Mouse (Mus musculus): ENCODE measurements around the gene Tldc2. TPM values are rescaled to one million over a fixed set of nuclear protein-coding genes. Genes with fewer than 3 reads are reported as not detected.
A peak's percentile ranks its signal among the peaks of the same experiment; 100 is the strongest.

Tldc2 gene
- polyA plus RNA-seq (2016; fragmentation: Nextera tagmentation; extraction: Ambion mirVana) = not detected in 2 replicates

- ATAC-seq (ENCODE audit: insufficient number of reproducible peaks, insufficient read depth, low FRiP score, low TSS enrichment) = no peak
- H3K4me3 ChIP-seq = no peak within 1 kb of the TSS
- no peaks in the 10 kb centered on the region for H3K9me3 ChIP-seq
- 78% methylated on average over 8 of the region's 8 CpGs for WGBS
- H3K4me2 ChIP-seq (replicated peaks) = no peak within 1 kb of the TSS
- no peak within 1 kb of the TSS for H3K9ac ChIP-seq
- no peaks in the 10 kb centered on the region for H3K4me1 ChIP-seq
- H3K27me3 ChIP-seq = no peaks in the 10 kb centered on the region
- H3K27ac ChIP-seq = no peak within 1 kb of the TSS
- H3K36me3 ChIP-seq = no peaks in the 10 kb centered on the region
Measured at GRCm38 (mm10) chr2:157086796-157087195, at the start of gene Tldc2. TSS of gene Tldc2 (plus strand) at chr2:157087055.

DNA sequence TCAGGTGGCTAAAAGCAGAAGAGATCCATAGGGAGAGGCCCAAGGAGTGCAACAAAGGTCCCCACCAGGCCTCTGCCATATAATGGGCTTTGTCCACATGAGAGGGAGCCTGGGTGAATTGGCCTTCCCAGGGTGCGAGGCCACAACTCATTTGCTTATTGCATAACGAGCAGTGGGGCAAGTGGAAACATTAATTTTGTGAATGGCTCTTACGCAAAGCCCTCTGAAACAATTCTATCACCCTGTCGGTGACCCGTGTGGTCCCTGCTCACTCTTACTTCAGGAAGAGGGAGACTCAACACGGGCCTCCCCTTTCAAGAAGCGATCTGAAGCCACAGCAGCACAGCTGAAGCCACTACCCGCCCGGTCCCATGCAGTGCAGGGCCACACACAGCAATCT is 49.6 kb upstream of the Tldc2 start:
- Histone ChIP-seq H3K27me3 (no peaks in the 10 kb centered on the region), H3K9me3 (no peaks in the 10 kb centered on the region), H3K4me3 (no peak overlapping the region), H3K4me1 (no peaks in the 10 kb centered on the region), H3K27ac (no peak overlapping the region), H3K9ac (no peak overlapping the region), H3K36me3 (peaks cover 85% of the 10 kb centered on the region), H3K4me2 (replicated peaks) (no peak overlapping the region)
- 87% methylated on average over 9 of the region's 9 CpGs for WGBS
- ATAC-seq (ENCODE audit: insufficient number of reproducible peaks, insufficient read depth, low FRiP score, low TSS enrichment) = no peak

DNA sequence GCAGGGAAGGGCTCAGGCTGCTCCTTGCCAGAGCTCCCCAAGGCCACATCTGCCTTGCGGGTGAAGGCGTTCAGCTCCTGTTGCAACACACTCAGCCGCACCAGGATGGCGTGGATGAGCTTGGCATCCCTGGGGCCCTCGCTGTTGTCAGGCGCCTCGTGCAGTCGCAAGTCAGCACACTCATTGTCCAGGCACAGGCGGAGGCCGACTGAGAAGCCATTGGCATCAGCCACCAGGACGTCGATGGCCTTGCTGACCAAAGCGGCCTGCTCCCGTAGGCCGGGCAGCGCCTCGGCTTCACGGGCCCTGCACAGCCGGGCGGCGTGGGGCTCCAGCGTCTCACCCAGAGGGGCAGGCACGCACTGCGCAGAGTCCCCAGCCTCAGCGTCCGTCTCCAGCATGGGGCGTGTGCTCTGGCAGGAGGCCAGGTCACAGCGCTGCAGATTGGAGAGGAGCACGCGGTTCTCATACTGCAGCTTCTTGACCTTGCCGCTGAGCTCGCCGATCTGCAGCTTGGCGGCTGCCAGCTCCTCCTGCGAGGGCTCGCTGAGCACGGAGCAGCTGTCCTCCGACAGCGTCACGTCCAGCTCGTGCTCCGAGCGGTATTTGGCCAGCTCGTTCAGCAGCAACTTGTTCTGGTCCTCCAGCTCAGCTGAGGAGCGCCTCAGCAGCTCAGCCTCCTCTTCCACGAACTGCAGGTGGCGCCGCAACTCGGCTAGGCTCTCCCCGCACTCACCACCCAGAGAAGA is 46.8 kb upstream of the Tldc2 start:
- H3K4me2 ChIP-seq (replicated peaks) = no peak overlapping the region
- 91% methylated on average over 50 of the region's 50 CpGs for WGBS
- H3K9me3 ChIP-seq = no peaks in the 10 kb centered on the region
- no peaks in the 10 kb centered on the region for H3K4me1 ChIP-seq
- H3K27ac ChIP-seq = no peak overlapping the region
- no peak overlapping the region for H3K9ac ChIP-seq
- H3K36me3 ChIP-seq = peaks cover 75% of the 10 kb centered on the region
- no peak overlapping the region for H3K4me3 ChIP-seq
- no peaks in the 10 kb centered on the region for H3K27me3 ChIP-seq
- ATAC-seq (ENCODE audit: insufficient number of reproducible peaks, insufficient read depth, low FRiP score, low TSS enrichment) = no peak

DNA sequence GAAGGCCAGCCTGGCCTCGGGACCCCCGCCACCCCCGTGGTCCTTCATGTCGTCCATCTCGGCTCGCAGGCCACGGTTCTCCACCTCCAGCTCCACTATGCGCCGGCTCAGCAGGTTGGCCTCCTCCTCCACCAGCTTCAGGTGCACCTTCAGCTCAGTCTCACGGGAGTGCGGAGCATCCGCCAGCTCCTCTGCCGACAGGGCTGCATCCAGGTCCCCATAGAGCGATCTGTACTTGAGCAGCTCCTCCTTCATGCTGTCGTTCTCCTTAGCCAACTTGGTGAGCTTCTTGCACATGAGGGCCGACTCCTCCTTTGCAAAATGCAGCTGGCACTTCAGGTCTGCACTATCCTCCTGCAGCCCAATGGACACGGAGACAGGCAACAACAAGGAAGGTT is 46.2 kb upstream of the Tldc2 start:
- Histone ChIP-seq H3K9ac (no peak overlapping the region), H3K27me3 (no peaks in the 10 kb centered on the region), H3K4me2 (replicated peaks) (no peak overlapping the region), H3K4me3 (no peak overlapping the region), H3K36me3 (peaks cover 75% of the 10 kb centered on the region), H3K4me1 (no peaks in the 10 kb centered on the region), H3K9me3 (no peaks in the 10 kb centered on the region), H3K27ac (no peak overlapping the region)
- WGBS = 79% methylated on average over 17 of the region's 17 CpGs
- no peak for ATAC-seq (ENCODE audit: insufficient number of reproducible peaks, insufficient read depth, low FRiP score, low TSS enrichment)

DNA sequence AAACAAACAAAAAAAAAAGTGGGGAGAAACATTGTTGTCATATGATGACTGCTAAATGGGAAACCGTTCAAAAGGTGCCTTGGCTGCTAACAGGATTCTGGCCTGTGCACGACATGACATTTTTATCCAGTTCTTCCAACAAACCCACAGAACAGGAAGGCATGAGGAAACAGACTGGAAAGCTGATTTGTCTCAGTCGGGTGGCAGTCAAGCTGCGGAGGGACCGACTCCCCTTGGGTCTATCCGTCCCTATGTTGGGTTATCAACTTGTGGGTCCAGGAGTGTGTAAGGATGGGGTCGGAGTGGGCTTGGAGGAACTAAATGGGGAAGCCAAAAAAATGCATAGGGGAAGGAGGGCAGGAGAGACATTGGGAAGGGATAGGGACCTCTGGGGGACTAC is 45.4 kb upstream of the Tldc2 start:
- no peak overlapping the region for H3K9ac ChIP-seq
- ATAC-seq (ENCODE audit: insufficient number of reproducible peaks, insufficient read depth, low FRiP score, low TSS enrichment) = no peak
- H3K4me2 ChIP-seq (replicated peaks) = no peak overlapping the region
- H3K36me3 ChIP-seq = peaks cover 76% of the 10 kb centered on the region
- no peaks in the 10 kb centered on the region for H3K27me3 ChIP-seq
- 94% methylated on average over 7 of the region's 7 CpGs for WGBS
- no peak overlapping the region for H3K4me3 ChIP-seq
- H3K27ac ChIP-seq = no peak overlapping the region
- no peaks in the 10 kb centered on the region for H3K9me3 ChIP-seq
- H3K4me1 ChIP-seq = no peaks in the 10 kb centered on the region

DNA sequence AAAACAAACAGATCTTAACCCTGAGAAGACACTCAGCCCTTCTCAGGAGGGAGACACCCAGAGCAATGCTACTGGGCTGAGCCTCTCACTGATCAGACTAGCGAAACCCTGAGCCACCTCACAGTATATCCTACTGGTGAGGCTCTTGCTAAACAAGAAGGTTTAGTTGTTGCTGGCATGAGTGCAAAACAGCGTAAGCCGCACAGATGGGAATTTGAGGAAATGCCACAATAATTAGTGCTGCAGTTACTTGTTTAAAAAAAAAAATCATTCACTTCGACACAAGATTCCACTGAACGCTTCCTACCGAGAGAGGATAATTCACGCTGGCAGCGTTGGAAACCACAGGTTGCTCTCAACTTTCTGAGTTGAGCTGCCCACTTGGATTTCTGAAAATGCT is 43.3 kb upstream of the Tldc2 start:
- Histone ChIP-seq H3K36me3 (peaks cover 71% of the 10 kb centered on the region), H3K4me1 (no peaks in the 10 kb centered on the region), H3K4me3 (no peak overlapping the region), H3K4me2 (replicated peaks) (no peak overlapping the region), H3K27ac (no peak overlapping the region), H3K9ac (no peak overlapping the region), H3K27me3 (no peaks in the 10 kb centered on the region), H3K9me3 (no peaks in the 10 kb centered on the region)
- no peak for ATAC-seq (ENCODE audit: insufficient number of reproducible peaks, insufficient read depth, low FRiP score, low TSS enrichment)
- WGBS = 83% methylated on average over 8 of the region's 8 CpGs

DNA sequence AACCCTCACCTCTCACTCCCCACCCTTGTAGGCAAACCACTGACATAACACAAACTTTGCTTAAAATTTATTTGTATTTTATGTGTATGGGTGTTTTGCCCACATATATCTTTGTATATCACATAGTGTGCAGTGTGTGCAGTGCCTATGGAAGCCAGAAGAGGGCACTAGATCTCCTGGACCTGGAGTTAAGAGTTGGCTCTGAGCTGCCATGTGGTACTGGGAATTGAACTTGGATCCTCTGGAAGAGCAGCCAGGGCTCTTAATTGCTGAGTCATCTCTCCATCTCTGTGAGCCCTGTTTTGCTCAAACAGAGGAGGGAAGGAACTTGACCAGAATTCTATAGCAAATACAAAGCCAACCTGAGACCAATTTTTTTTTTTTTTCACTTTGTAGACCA is 42.9 kb upstream of the Tldc2 start:
- Histone ChIP-seq H3K9ac (no peak overlapping the region), H3K4me1 (no peaks in the 10 kb centered on the region), H3K27me3 (no peaks in the 10 kb centered on the region), H3K4me3 (no peak overlapping the region), H3K36me3 (peaks cover 73% of the 10 kb centered on the region), H3K27ac (no peak overlapping the region), H3K4me2 (replicated peaks) (no peak overlapping the region), H3K9me3 (no peaks in the 10 kb centered on the region)
- no peak for ATAC-seq (ENCODE audit: insufficient number of reproducible peaks, insufficient read depth, low FRiP score, low TSS enrichment)

GRCm38 (mm10) chr2:157045932-157046331 is 40.9 kb upstream of the Tldc2 start:
- no peak overlapping the region for H3K9ac ChIP-seq
- H3K36me3 ChIP-seq = peaks cover 70% of the 10 kb centered on the region
- no peak overlapping the region for H3K27ac ChIP-seq
- WGBS = 89% methylated on average over 2 of the region's 2 CpGs
- no peaks in the 10 kb centered on the region for H3K4me1 ChIP-seq
- ATAC-seq (ENCODE audit: insufficient number of reproducible peaks, insufficient read depth, low FRiP score, low TSS enrichment) = no peak
- H3K4me3 ChIP-seq = no peak overlapping the region
- H3K27me3 ChIP-seq = no peaks in the 10 kb centered on the region
- H3K9me3 ChIP-seq = no peaks in the 10 kb centered on the region
- H3K4me2 ChIP-seq (replicated peaks) = no peak overlapping the region

- Histone ChIP-seq H3K27ac (no peak overlapping the region), H3K27me3 (no peaks in the 10 kb centered on the region), H3K36me3 (peaks cover 66% of the 10 kb centered on the region), H3K4me2 (replicated peaks) (no peak overlapping the region), H3K9me3 (no peaks in the 10 kb centered on the region), H3K4me1 (no peaks in the 10 kb centered on the region), H3K4me3 (no peak overlapping the region), H3K9ac (no peak overlapping the region)
- WGBS = 93% methylated on average over 5 of the region's 5 CpGs
- ATAC-seq (ENCODE audit: insufficient number of reproducible peaks, insufficient read depth, low FRiP score, low TSS enrichment) = no peak
Measured at GRCm38 (mm10) chr2:157046956-157047355, 39.9 kb upstream of the Tldc2 start.

DNA sequence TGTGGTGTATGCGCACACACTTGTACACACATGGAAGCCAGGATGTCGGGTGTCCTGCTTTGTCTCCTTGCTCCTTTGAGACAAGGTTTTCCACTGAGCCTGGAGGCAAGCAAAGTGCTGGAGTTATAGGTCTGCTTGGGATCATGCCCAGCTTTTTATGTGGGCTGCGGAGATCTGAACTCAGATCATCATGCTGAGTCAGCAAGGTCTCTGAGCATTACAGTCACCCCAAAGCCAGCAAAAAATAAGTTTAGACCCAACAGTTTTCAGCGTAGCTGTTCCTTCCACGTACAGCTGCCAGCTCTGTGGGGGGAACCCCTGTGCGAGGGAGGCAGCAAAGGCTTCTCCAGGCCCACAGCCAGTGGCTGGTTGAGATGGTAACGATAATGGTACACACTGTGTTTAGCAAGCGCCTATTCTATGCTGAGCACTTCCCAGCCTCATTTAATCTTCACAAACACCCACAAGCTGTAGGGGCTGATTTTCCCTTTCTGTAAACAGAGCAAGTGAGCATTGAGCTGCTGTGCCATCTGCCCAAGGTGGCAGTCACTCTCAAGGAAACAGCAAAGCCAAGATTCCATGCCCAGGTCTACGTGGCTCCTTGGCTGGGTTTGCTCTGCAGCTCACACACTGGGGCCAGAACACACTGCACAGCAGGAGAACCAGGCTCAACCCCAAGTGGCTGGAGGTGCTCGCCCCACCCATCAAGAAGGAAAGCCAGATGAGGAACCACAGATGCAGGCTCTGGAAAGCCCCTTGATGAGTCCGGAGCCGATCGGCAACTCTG is 38.3 kb upstream of the Tldc2 start:
- H3K4me2 ChIP-seq (replicated peaks) = no peak overlapping the region
- no peaks in the 10 kb centered on the region for H3K27me3 ChIP-seq
- ATAC-seq (ENCODE audit: insufficient number of reproducible peaks, insufficient read depth, low FRiP score, low TSS enrichment) = no peak
- H3K27ac ChIP-seq = no peak overlapping the region
- H3K9ac ChIP-seq = 0 out of 2 replicates have a peak overlapping the region, but pooled peaks have one; percentile 7
- H3K36me3 ChIP-seq = peaks cover 82% of the 10 kb centered on the region
- no peaks in the 10 kb centered on the region for H3K9me3 ChIP-seq
- H3K4me1 ChIP-seq = no peaks in the 10 kb centered on the region
- H3K4me3 ChIP-seq = no peak overlapping the region
- 93% methylated on average over 13 of the region's 13 CpGs for WGBS

DNA sequence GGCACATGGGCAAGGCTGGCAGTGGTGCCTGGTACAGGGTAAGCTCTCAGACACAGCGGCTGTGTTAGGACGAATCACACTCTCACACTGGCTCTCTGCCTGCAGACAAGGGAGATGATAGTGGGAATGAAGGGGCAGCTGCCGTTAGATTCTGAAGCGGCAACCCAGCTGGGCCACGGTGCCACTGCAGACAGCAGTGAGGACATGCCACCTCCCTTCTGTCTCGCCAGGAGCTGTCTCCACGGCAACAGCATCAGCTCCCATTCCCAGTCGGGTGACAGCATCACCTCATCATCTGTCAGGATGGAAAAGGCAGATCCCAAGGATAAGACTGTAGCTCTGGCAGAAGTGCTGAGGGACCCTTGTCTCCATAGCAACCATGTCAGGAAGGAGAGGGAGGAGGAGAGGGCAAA is 37.0 kb upstream of the Tldc2 start:
- ATAC-seq (ENCODE audit: insufficient number of reproducible peaks, insufficient read depth, low FRiP score, low TSS enrichment) = no peak
- Histone ChIP-seq H3K4me3 (no peak overlapping the region), H3K27ac (no peak overlapping the region), H3K4me1 (no peaks in the 10 kb centered on the region), H3K36me3 (peaks cover 84% of the 10 kb centered on the region), H3K27me3 (no peaks in the 10 kb centered on the region), H3K4me2 (replicated peaks) (no peak overlapping the region), H3K9ac (no peak overlapping the region), H3K9me3 (no peaks in the 10 kb centered on the region)
- WGBS = 81% methylated on average over 8 of the region's 8 CpGs

- Histone ChIP-seq H3K4me2 (replicated peaks) (no peak overlapping the region), H3K36me3 (peaks cover 74% of the 10 kb centered on the region), H3K9ac (no peak overlapping the region), H3K4me3 (no peak overlapping the region), H3K4me1 (no peaks in the 10 kb centered on the region), H3K27me3 (no peaks in the 10 kb centered on the region), H3K9me3 (no peaks in the 10 kb centered on the region), H3K27ac (no peak overlapping the region)
- ATAC-seq (ENCODE audit: insufficient number of reproducible peaks, insufficient read depth, low FRiP score, low TSS enrichment) = no peak
- WGBS = 81% methylated on average over 8 of the region's 8 CpGs
Measured at GRCm38 (mm10) chr2:157052448-157052847, 34.4 kb upstream of the Tldc2 start.

Measured in embryonic facial prominence, embryonic 12.5 days (tissue).